Comparison of ENCODE assay signal across 11 mouse cellular contexts in genomic region chr6:22490762-22491161, GRCm38 (mm10).
"Had no signal": no experiment of that assay in that cellular context is flagged by ENCODE, and none has a peak within 500 bp of the region (broad histone marks: within the 10 kb centered on the region; RNA-seq: fewer than 3 reads in every experiment).

No protein-coding gene starts in this region.

- H3K4me2 ChIP-seq: limb, embryonic 15.5 days; midbrain, embryonic 12.5 days had no signal

- H3K9me3 ChIP-seq: limb, embryonic 15.5 days; midbrain, embryonic 12.5 days had no signal

- H3K36me3 ChIP-seq: limb, embryonic 15.5 days; midbrain, embryonic 12.5 days had no signal

- H3K27me3 ChIP-seq: limb, embryonic 15.5 days; midbrain, embryonic 12.5 days had no signal

- DNase-seq: kidney, adult 9 months; kidney, postnatal 36 days; layer of hippocampus, adult 9-11 months; layer of hippocampus, postnatal 36 days; lung, adult 18-20 months; retina, postnatal 1 day; right cerebral cortex, postnatal 14 days; thymus, postnatal 36 days had no signal

- H3K27ac ChIP-seq: kidney, postnatal 0 days; limb, embryonic 15.5 days; midbrain, embryonic 12.5 days had no signal

- H3K4me3 ChIP-seq: limb, embryonic 15.5 days; midbrain, embryonic 12.5 days had no signal

- H3K4me1 ChIP-seq: limb, embryonic 15.5 days; midbrain, embryonic 12.5 days had no signal

- H3K9ac ChIP-seq: limb, embryonic 15.5 days; midbrain, embryonic 12.5 days had no signal
